ENCODE assay signal across 19 mouse cellular contexts in the genomic region with DNA sequence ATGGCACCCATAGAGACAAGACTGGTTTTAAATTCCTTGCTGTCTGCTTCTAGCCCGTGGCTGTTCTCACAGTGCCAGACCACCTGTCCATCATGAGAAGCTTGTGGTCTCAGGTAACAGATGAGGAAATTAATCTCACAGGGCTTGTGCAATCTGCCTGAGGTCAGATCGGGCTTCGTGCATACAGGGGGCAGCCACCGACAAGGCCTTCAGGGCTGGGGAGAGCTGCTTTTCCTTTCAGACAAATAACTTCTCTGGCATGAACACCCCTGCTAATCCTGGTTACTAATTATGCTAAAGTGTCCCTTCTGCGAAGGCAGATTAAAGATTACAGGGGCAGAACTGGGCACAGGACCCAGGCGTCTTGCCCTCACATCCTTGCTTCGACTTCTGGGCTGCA.
DNase-seq lines count a peak whose midpoint lies in the region; ATAC-seq and TF ChIP-seq lines count a peak whose summit lies in the region.
"Had no signal": no experiment of that assay in that cellular context is flagged by ENCODE, and none has a peak within 500 bp of the region (broad histone marks: within the 10 kb centered on the region; RNA-seq: fewer than 3 reads in every experiment).

No protein-coding gene starts in this region.

- H3K4me3 ChIP-seq in embryonic facial prominence, embryonic 11.5 days (ENCODE audit: low read depth, low read length), result no peak overlapping the region
- H3K4me3 ChIP-seq in embryonic facial prominence, embryonic 10.5 days, result no peak overlapping the region
- no peak overlapping the region for H3K4me3 ChIP-seq in hindbrain, postnatal 0 days (ENCODE audit: low read length)
- no peak overlapping the region for H3K4me3 ChIP-seq in hindbrain, embryonic 12.5 days
- H3K4me3 ChIP-seq in liver, postnatal 0 days (ENCODE audit: low read depth, low read length), result no peak overlapping the region
- H3K4me3 ChIP-seq: forebrain, embryonic 15.5 days; hindbrain, embryonic 13.5 days; intestine, embryonic 15.5 days had no signal

- no peak for TF ChIP-seq CTCF in hindbrain, postnatal 0 days (IDR thresholded peaks at IDR 0.05; ENCODE audit: low read depth)
- no peak for TF ChIP-seq CTCF in liver, postnatal 0 days (IDR thresholded peaks at IDR 0.05; ENCODE audit: low read depth)

- no peak for ATAC-seq in embryonic facial prominence, embryonic 11.5 days (replicated peaks; ENCODE audit: insufficient number of reproducible peaks, low FRiP score, low TSS enrichment, low read depth)
- ATAC-seq in hindbrain, postnatal 0 days, result no peak
- no peak for ATAC-seq in hindbrain, embryonic 12.5 days (ENCODE audit: low FRiP score)
- ATAC-seq in liver, postnatal 0 days, result no peak
- ATAC-seq: CD4-positive, CD25-positive, alpha-beta regulatory T cell, adult 4 months; forebrain, embryonic 15.5 days; intestine, embryonic 15.5 days had no signal

- H3K4me2 ChIP-seq in embryonic facial prominence, embryonic 11.5 days (ENCODE audit: low read depth, low read length), result no peak overlapping the region
- H3K4me2 ChIP-seq in hindbrain, postnatal 0 days (ENCODE audit: low read depth, low read length), result no peak overlapping the region
- H3K4me2 ChIP-seq in hindbrain, embryonic 12.5 days (replicated peaks), result no peak overlapping the region
- H3K4me2 ChIP-seq in liver, postnatal 0 days (ENCODE audit: low read depth, low read length), result no peak overlapping the region
- H3K4me2 ChIP-seq: forebrain, embryonic 15.5 days; hindbrain, embryonic 13.5 days; intestine, embryonic 15.5 days had no signal

- no peak overlapping the region for H3K27ac ChIP-seq in embryonic facial prominence, embryonic 11.5 days (replicated peaks; ENCODE audit: low read depth, low read length)
- H3K27ac ChIP-seq in embryonic facial prominence, embryonic 10.5 days (replicated peaks), result no peak overlapping the region
- H3K27ac ChIP-seq in hindbrain, postnatal 0 days, result no peak overlapping the region
- no peak overlapping the region for H3K27ac ChIP-seq in hindbrain, embryonic 12.5 days
- no peak overlapping the region for H3K27ac ChIP-seq in liver, postnatal 0 days (ENCODE audit: low read depth)
- H3K27ac ChIP-seq: forebrain, embryonic 15.5 days; hindbrain, embryonic 13.5 days; intestine, embryonic 15.5 days had no signal

- no peak overlapping the region for H3K9ac ChIP-seq in embryonic facial prominence, embryonic 11.5 days (replicated peaks; ENCODE audit: low read length)
- H3K9ac ChIP-seq in hindbrain, postnatal 0 days (replicated peaks; ENCODE audit: low read length), result no peak overlapping the region
- no peak overlapping the region for H3K9ac ChIP-seq in hindbrain, embryonic 12.5 days
- no peak overlapping the region for H3K9ac ChIP-seq in liver, postnatal 0 days (replicated peaks)
- H3K9ac ChIP-seq: forebrain, embryonic 15.5 days; hindbrain, embryonic 13.5 days; intestine, embryonic 15.5 days had no signal

- no peaks in the 10 kb centered on the region for H3K9me3 ChIP-seq in embryonic facial prominence, embryonic 11.5 days (replicated peaks; ENCODE audit: control insufficient read depth, low read length)
- no peaks in the 10 kb centered on the region for H3K9me3 ChIP-seq in embryonic facial prominence, embryonic 10.5 days
- H3K9me3 ChIP-seq in hindbrain, postnatal 0 days (ENCODE audit: low read length), result no peaks in the 10 kb centered on the region
- no peaks in the 10 kb centered on the region for H3K9me3 ChIP-seq in hindbrain, embryonic 12.5 days (replicated peaks)
- no peaks in the 10 kb centered on the region for H3K9me3 ChIP-seq in liver, postnatal 0 days (ENCODE audit: low read length)
- H3K9me3 ChIP-seq: forebrain, embryonic 15.5 days; G1E; hindbrain, embryonic 13.5 days; intestine, embryonic 15.5 days had no signal

- 56% methylated on average over 7 of the region's 7 CpGs for WGBS in embryonic facial prominence, embryonic 11.5 days
- 70% methylated on average over 7 of the region's 7 CpGs for WGBS in embryonic facial prominence, embryonic 10.5 days
- 70% methylated on average over 7 of the region's 7 CpGs for WGBS in hindbrain, postnatal 0 days
- WGBS in hindbrain, embryonic 12.5 days, result 75% methylated on average over 7 of the region's 7 CpGs
- WGBS in liver, postnatal 0 days (ENCODE audit: insufficient replicate concordance), result 66% methylated on average over 7 of the region's 7 CpGs

- peak; percentile 33 for DNase-seq in embryonic facial prominence, embryonic 11.5 days (ENCODE audit: low spot score)
- DNase-seq in embryonic facial prominence, embryonic 10.5 days (ENCODE audit: low spot score), result no peak
- DNase-seq in hindbrain, postnatal 0 days (ENCODE audit: low spot score), result peak; percentile 23
- DNase-seq in retina, postnatal 1 day, result peak; percentile 16
- no peak for DNase-seq in retina, embryonic 14.5 days (ENCODE audit: low spot score)
- no peak for DNase-seq in liver, postnatal 0 days
- DNase-seq: adrenal gland, adult 8-10 months; B cell, adult 2 months; cerebellum, adult 11 months; cerebellum, adult 9-10 months; cerebellum, postnatal 25 days; heart, postnatal 10 days; heart, postnatal 4 days had no signal

- H3K4me1 ChIP-seq in embryonic facial prominence, embryonic 11.5 days (ENCODE audit: control insufficient read depth, insufficient read depth, low read length), result no peaks in the 10 kb centered on the region
- H3K4me1 ChIP-seq in embryonic facial prominence, embryonic 10.5 days, result peaks cover 8% of the 10 kb centered on the region; the same call in 1 of the 2 replicates
- no peaks in the 10 kb centered on the region for H3K4me1 ChIP-seq in hindbrain, postnatal 0 days (ENCODE audit: insufficient read depth, low read length)
- H3K4me1 ChIP-seq in hindbrain, embryonic 12.5 days, result no peaks in the 10 kb centered on the region
- no peaks in the 10 kb centered on the region for H3K4me1 ChIP-seq in liver, postnatal 0 days (ENCODE audit: insufficient read depth)
- H3K4me1 ChIP-seq: forebrain, embryonic 15.5 days; hindbrain, embryonic 13.5 days; intestine, embryonic 15.5 days had no signal

- no peaks in the 10 kb centered on the region for H3K36me3 ChIP-seq in embryonic facial prominence, embryonic 11.5 days (replicated peaks; ENCODE audit: control insufficient read depth, insufficient read depth, low read depth, low read length)
- H3K36me3 ChIP-seq in embryonic facial prominence, embryonic 10.5 days (replicated peaks), result no peaks in the 10 kb centered on the region
- H3K36me3 ChIP-seq in hindbrain, postnatal 0 days (ENCODE audit: insufficient read depth, low read length), result no peaks in the 10 kb centered on the region
- H3K36me3 ChIP-seq in hindbrain, embryonic 12.5 days, result no peaks in the 10 kb centered on the region
- H3K36me3 ChIP-seq in liver, postnatal 0 days (replicated peaks; ENCODE audit: insufficient read depth, low read length), result no peaks in the 10 kb centered on the region
- H3K36me3 ChIP-seq: forebrain, embryonic 15.5 days; G1E; hindbrain, embryonic 13.5 days; intestine, embryonic 15.5 days had no signal

- H3K27me3 ChIP-seq in embryonic facial prominence, embryonic 11.5 days (ENCODE audit: control insufficient read depth, insufficient read depth, low read length), result no peaks in the 10 kb centered on the region
- no peaks in the 10 kb centered on the region for H3K27me3 ChIP-seq in embryonic facial prominence, embryonic 10.5 days (replicated peaks; ENCODE audit: low read depth, poor library complexity, severe bottlenecking)
- H3K27me3 ChIP-seq in hindbrain, postnatal 0 days (ENCODE audit: insufficient read depth, low read length), result no peaks in the 10 kb centered on the region
- H3K27me3 ChIP-seq in hindbrain, embryonic 12.5 days, result no peaks in the 10 kb centered on the region
- H3K27me3 ChIP-seq in liver, postnatal 0 days (ENCODE audit: insufficient read depth, low read length), result no peaks in the 10 kb centered on the region
- H3K27me3 ChIP-seq: forebrain, embryonic 15.5 days; hindbrain, embryonic 13.5 days; intestine, embryonic 15.5 days had no signal

- no peak for TF ChIP-seq EP300 in liver, postnatal 0 days (IDR thresholded peaks at IDR 0.05; ENCODE audit: low read depth)

Comparison
In these comparisons a context has a peak if more than half of its experiments do, and no peak if none do; other contexts are left out.
1. DNase-seq: peak in embryonic facial prominence, embryonic 11.5 days (single experiment), hindbrain, postnatal 0 days (single experiment) and retina, postnatal 1 day (single experiment); none in embryonic facial prominence, embryonic 10.5 days (single experiment), retina, embryonic 14.5 days (single experiment) and liver, postnatal 0 days (single experiment).